Mouse (Mus musculus) lung, postnatal 0 days (tissue): ENCODE results near the gene Stub1. TPM values are rescaled to one million over a fixed set of nuclear protein-coding genes. Genes with fewer than 3 reads are reported as not detected.

ENCODE experiments used
- ATAC-seq: fragments of 200-750 bp; cut with Nextera tagmentation; 2 replicates; pipeline ENCODE4 v1.8.0; 2017; ENCODE audit warnings: moderate library complexity
- DNase-seq: peaks from one replicate; pipeline ENCODE4 v3.0.0-alpha.2; 2016; ENCODE audit warnings: low spot score
- H3K27ac ChIP-seq: fragments of 300-500 bp; sonication (generic); 2 replicates; pipeline ENCODE4 v1.5.1; 2014; ENCODE audit warnings: antibody characterized with exemption, mild to moderate bottlenecking, low read length, mixed read lengths
- H3K27me3 ChIP-seq: fragments of 300-500 bp; sonication (generic); replicated peaks from 2 replicates; pipeline ENCODE4 v1.6.1; 2014; ENCODE audit warnings: low read length, mixed read lengths; ENCODE audit not compliant: insufficient read depth
- H3K36me3 ChIP-seq: fragments of 300-500 bp; sonication (generic); 2 replicates; pipeline ENCODE4 v1.6.1; 2014; ENCODE audit warnings: low read length, mixed read lengths; ENCODE audit not compliant: insufficient read depth
- H3K4me1 ChIP-seq: fragments of 300-500 bp; sonication (generic); 2 replicates; pipeline ENCODE4 v1.6.1; 2014; ENCODE audit warnings: antibody characterized with exemption, low read depth, low read length, mixed read lengths; ENCODE audit not compliant: insufficient read depth
- H3K4me2 ChIP-seq: fragments of 300-500 bp; sonication (generic); replicated peaks from 2 replicates; pipeline ENCODE4 v1.6.1; 2014; ENCODE audit warnings: low read depth, mild to moderate bottlenecking, low read length, moderate library complexity, mixed read lengths
- H3K4me3 ChIP-seq: fragments of 300-500 bp; sonication (generic); 2 replicates; pipeline ENCODE4 v1.5.1; 2014; ENCODE audit warnings: low read depth, low read length
- H3K9ac ChIP-seq: fragments of 300-500 bp; sonication (generic); replicated peaks from 2 replicates; pipeline ENCODE4 v1.6.1; 2014; ENCODE audit warnings: low read depth, mild to moderate bottlenecking
- H3K9me3 ChIP-seq: fragments of 300-500 bp; sonication (generic); 2 replicates; pipeline ENCODE4 v1.6.1; 2016; ENCODE audit warnings: low read length, mixed read lengths
- CTCF ChIP-seq: IDR thresholded peaks from 2 replicates; pipeline ENCODE4 v1.5.1; 2016; ENCODE audit warnings: antibody characterized with exemption, mild to moderate bottlenecking
- EP300 ChIP-seq: IDR thresholded peaks from 2 replicates; pipeline ENCODE4 v1.6.1; 2016; ENCODE audit warnings: antibody characterized with exemption, mild to moderate bottlenecking, control low read depth
- WGBS: fragments of 180-500 bp; shearing (Covaris S2); extraction: QIAGEN DNeasy Blood & Tissue Kit; methylation state at CpG from one replicate; pipeline ENCODE4 v1.1.7; 2014; 5-methylcytosine and 5-hydroxymethylcytosine counted together
- polyA plus RNA-seq: library from polyadenylated mRNA; unstranded; fragments of >200 nt; fragmentation: Nextera tagmentation; extraction: Ambion mirVana; gene quantifications from 2 replicates; pipeline ENCODE4 v1.2.1, GENCODE M21; 2015

Stub1 gene
- polyA plus RNA-seq, 1 experiment from 2014 or later = 198 TPM

DNA sequence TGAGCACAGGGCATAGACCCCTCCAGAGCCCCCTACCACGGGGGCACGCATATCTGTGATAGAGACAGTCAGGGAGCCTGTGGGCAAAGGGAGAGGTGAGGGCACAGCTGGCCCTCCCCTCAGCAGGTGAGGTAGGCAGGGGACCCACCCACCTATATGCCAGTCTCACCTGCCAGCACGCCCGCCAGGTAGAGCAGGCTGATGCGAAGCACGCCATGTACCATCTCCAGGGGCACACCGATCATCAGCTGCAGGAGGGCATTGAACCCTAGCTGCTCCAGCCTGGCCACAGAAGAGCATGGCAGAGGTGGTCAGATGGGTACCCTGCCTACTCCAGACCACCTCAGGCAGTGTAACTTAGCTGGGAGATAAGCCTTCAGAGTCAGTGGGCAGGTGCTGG is 2.1 kb upstream of the Stub1 start:
- Histone ChIP-seq H3K4me2 (0 out of 2 replicates have a peak overlapping the region, but pooled peaks have one; percentile 84), H3K4me3 (no peak overlapping the region)

DNA sequence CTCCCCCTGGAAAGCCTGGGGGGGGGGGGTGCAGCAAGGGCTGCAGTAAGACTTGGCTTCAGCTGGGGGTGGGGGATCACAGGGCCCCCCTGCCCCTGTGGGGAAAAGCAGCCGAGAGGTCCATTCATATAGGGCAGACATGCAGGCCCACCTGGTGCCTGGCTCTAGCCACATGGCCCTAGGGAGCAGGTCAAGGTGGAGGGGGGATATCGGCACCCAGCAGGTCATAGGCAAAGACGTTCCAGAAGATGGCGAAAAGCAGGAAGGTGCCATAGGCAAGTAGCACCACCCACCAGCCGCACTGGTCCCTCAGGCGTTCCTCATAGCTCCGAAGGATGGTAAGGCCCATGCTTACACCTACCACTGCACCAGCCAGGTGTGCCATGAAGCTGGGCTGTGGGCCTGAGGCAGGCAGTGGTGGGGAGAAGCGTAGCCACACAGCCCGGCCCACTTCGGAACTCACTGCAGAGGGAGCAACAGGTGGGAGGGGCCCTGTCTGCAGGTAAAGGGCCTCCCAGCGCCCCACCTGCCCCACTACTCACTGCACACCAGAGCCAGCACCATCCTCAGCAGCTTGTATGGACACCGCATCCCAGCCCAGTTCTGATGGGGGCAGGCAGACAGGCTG is 1.5 kb upstream of the Stub1 start:
- Histone ChIP-seq H3K4me3 (peak overlapping the region; percentile 55; the same call in 1 of the 2 replicates), H3K4me2 (peak overlapping the region; percentile 84), H3K36me3 (0 out of 2 replicates have a peak, but pooled peaks cover 5% of the 10 kb centered on the region), H3K4me1 (peaks cover 39% of the 10 kb centered on the region), H3K9ac (0 out of 2 replicates have a peak overlapping the region, but pooled peaks have one; percentile 13), H3K27ac (peak overlapping the region; percentile 98; the same call in 1 of the 2 replicates), H3K9me3 (no peaks in the 10 kb centered on the region), H3K27me3 (no peaks in the 10 kb centered on the region)
- DNase-seq (no peak), ATAC-seq (no peak)
- no peak for TF ChIP-seq CTCF
- TF ChIP-seq EP300 = no peak
- 79% methylated on average over 12 of the region's 12 CpGs for WGBS

More for the DNA sequence above, 2.1 kb upstream of the Stub1 start:
- 94% methylated on average over 7 of the region's 7 CpGs for WGBS
- ATAC-seq (no peak), DNase-seq (no peak)
- peaks cover 6% of the 10 kb centered on the region; the same call in 1 of the 2 replicates for H3K36me3 ChIP-seq
- no peak for TF ChIP-seq EP300
- TF ChIP-seq CTCF = no peak
- no peak overlapping the region for H3K9ac ChIP-seq
- no peak overlapping the region for H3K27ac ChIP-seq
- H3K4me1 ChIP-seq = peaks cover 39% of the 10 kb centered on the region
- no peaks in the 10 kb centered on the region for H3K27me3 ChIP-seq
- no peaks in the 10 kb centered on the region for H3K9me3 ChIP-seq

DNA sequence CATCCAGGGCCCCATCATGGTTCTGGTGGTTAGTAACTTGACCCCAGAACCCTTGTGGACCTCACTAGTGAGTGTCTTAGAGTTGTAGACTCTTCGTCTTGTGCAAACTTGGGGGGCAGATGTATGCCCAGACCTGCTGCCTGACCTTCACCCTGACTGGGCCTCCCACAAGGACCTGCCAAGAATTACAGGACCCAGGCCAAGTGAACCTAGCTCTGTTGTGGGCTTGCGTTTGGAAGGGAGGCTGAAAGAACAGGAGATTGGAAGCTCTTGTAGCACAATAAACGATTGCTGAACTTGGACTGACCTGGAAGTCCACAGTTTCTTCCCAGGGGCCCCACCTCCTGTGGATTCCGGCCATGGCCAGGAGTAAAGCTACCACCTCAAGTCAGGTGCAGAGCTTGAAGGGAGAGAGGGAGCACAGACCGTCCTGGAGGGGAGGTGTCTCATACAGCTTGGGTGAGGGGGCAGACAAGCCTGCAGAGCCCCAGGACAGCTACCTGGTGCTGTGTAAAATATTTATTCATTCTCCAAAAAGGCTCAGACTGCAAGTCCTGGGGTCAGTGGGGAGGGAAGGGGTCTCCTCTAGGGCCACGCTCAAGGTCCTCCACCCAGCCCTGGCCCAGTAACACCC is 874 bp upstream of the Stub1 start:
- DNase-seq (peak; percentile 31), ATAC-seq (no peak)
- H3K4me3 ChIP-seq = peak overlapping the region; percentile 55
- peak overlapping the region; percentile 55; the same call in 1 of the 2 replicates for H3K9ac ChIP-seq
- H3K4me1 ChIP-seq = peaks cover 45% of the 10 kb centered on the region
- peak overlapping the region; percentile 98 for H3K27ac ChIP-seq
- H3K4me2 ChIP-seq = peak overlapping the region; percentile 84
- H3K9me3 ChIP-seq = no peaks in the 10 kb centered on the region
- WGBS = 19% methylated on average over 5 of the region's 6 CpGs
- 0 out of 2 replicates have a peak, but pooled peaks cover 5% of the 10 kb centered on the region for H3K36me3 ChIP-seq
- H3K27me3 ChIP-seq = no peaks in the 10 kb centered on the region
- no peak for TF ChIP-seq EP300
- TF ChIP-seq CTCF = no peak

DNA sequence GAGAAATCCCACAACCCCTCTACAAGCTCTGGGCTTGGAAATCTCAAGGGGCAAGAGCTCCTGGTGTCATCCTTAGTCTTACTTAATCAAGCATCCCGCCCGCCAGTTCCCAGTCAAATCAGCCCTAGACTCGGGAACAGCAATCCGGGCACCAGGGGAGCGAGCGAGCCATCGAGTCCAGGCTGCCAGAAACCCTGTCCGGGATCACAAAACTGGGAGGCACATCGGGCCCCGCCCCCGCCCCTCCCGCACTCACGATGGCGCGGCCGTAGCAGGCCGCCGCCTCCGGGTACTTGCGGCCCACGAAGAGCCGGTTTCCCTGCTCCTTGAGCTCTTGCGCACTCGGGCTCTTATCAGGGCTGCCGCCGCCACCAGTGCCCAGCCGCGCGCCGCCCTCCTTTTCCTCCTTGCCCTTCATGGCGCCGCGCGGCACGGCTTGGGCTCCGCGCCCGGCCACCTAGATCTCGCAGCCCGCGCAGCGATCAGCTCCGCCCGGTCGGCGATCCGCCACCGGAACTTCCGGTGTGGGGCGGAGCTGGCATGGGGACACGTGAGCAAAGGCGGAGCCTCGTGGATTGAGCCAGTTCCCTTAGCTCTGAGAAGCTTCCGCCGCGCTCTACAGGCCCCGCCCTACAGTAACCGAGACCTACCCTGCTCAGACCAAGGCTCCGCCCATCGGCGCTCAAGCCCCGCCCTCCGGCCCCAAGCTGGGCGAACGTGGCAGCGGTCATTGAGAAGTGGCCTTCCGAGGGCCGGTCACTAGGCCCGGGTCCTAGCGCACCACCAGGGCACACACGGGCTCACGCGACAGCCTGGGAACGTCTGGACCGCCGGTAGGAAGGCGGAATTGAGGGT is 541 bp downstream of the Stub1 start:
- no peaks in the 10 kb centered on the region for H3K27me3 ChIP-seq
- ATAC-seq (peak; percentile 94), DNase-seq (peak; percentile 100)
- peaks cover 45% of the 10 kb centered on the region for H3K4me1 ChIP-seq
- H3K4me3 ChIP-seq = peak overlapping the region; percentile 55
- peak overlapping the region; percentile 66 for H3K9ac ChIP-seq
- peak overlapping the region; percentile 84 for H3K4me2 ChIP-seq
- no peaks in the 10 kb centered on the region for H3K9me3 ChIP-seq
- WGBS = 1% methylated on average over 72 of the region's 77 CpGs
- H3K36me3 ChIP-seq = 0 out of 2 replicates have a peak, but pooled peaks cover 5% of the 10 kb centered on the region
- peak overlapping the region; percentile 98 for H3K27ac ChIP-seq
- TF ChIP-seq EP300 (no peak), CTCF (peak; percentile 23; the same call in 1 of the 2 replicates)

DNA sequence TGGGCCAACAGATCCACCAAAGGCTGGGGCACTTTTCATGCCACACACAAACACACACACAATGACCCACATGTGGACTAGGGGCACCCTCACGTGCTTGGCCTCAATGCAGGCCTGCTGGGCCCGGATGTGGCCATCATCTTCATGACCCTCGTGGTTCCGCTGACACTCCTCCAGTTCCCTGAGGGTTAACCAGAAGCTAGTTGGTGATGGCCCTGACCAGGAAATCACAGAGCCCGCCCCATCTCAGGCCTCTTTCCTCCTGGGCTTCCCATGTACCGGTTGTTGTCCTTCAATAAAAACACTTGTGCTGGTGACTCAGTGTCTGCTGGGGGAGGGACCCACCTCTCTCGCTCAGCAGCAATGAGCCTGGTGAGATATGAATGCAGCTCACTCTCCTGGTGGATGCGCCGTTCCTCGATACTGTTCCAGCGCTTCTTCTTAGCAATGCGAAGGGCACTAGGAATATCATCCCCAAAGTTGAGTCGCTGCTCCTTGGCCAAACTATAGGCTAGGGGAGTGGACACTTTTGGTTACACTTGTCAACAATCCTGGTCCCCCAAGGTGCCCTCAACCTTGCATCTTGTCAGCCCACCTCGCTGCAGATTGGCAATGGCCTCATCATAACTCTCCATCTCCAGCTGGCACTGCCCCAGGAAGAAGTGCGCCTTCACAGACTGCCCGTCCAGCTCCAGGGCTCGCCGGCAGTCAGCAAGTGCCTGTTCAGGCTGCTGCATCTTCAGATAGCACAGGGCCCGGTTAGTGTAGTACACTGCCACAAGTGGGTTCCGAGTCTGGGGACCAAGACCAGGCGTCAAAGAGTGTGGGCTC is 1.5 kb downstream of the Stub1 start:
- TF ChIP-seq CTCF (no peak), EP300 (no peak)
- Histone ChIP-seq H3K27me3 (no peaks in the 10 kb centered on the region), H3K36me3 (0 out of 2 replicates have a peak, but pooled peaks cover 11% of the 10 kb centered on the region), H3K4me3 (peak overlapping the region; percentile 55), H3K27ac (peak overlapping the region; percentile 82), H3K9ac (peak overlapping the region; percentile 66), H3K9me3 (no peaks in the 10 kb centered on the region), H3K4me2 (peak overlapping the region; percentile 84), H3K4me1 (peaks cover 37% of the 10 kb centered on the region)
- WGBS = 44% methylated on average over 21 of the region's 21 CpGs
- ATAC-seq (no peak), DNase-seq (no peak)
